Mouse (Mus musculus) lung, postnatal 10 days (tissue): Measurements from ENCODE around the gene Gm15130.

Source experiments
- DNase-seq: peaks from one replicate; pipeline ENCODE4 v3.0.0; 2021

Gene Gm15130

DNA sequence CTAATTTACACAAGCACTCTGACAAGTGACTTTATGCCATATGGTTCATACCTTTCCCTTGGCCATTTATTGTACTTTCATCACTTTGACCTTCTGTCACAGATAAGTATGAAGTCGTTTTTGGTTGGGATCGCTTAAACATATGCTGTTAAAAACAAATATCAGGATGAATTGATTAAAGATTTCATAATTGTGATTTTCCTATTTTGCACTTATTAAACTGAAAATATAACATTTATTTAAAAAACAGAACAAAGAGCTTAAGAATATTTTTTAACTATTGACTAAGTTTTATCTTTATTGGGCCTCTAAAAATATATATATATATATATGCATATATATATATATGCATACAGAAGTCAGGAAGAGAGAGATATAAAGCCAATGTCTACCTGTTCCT, at the start of gene Gm15130:
Gene Gm15130, minus strand, starts transcription at position 101 of the 400 bp plus-strand sequence.
- DNase-seq = no peak

DNA sequence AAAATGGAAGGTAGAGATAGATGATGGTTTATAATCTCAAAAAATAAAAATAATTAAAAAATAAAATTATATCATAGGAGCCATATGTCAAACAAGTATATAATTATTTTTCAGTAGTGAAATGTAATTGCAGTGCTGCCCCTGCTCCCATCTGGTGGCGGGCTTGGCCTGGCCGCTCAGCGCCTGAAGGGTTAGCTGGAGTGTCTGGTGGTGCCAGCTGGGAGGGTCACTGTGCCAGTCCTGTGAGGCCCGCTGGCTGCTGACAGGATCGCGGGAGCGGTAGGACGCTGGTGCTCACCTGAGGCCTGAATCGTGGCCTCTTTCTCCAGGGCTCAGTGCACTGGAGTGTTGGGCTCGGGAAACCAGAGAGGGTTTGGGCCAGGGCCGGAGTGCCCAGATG, 29.3 kb upstream of the Gm15130 start:
- DNase-seq = no peak

DNA sequence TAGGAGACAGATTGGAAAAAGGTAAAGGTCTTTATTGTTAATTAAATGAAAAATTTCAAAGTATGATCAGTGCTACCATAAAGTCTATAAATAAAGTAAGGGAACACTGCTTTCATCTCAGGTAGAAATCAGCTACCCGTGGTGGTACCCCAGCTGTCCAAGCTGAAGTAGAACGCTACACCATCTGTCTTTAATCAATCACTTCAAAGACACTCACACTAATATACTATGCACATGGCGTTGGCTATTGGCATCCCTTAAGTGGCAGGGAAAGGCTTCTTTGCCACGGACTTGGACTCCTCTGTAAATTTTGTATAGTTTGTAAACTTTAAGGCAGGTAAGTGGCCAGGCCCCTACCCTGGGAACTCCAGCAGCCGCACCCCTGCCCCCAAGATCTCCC, 17.0 kb downstream of the Gm15130 start:
- no peak for DNase-seq

DNA sequence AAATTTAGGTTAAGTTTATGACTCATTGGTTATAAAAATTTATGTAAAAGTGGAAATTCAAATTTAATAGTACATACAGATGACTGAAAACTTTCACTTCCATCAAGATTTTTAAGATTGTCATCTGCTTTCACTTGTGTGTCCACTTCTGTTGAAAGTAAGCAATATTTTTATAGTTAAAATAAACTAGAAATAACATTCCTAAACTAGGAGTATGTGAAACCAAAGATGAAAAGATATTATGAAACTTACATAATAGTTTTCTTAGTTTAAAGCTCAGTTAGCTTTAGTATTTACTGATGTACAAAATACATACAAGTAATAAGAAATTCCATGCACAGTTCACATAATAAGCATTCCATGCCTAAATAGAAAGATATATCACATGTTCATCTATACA, 46.9 kb downstream of the Gm15130 start, which contains the start of gene Gm13941:
Gene Gm13941, minus strand, starts transcription at position 101 of the 400 bp plus-strand sequence.
- DNase-seq = no peak
